Mouse (Mus musculus): ENCODE measurements at regions not wholly inside any gene's neighbourhood (a gene's known extent, or its start where the extent isn't known, plus 50 kb on each side); places are given as distances from the start of the nearest gene placed in this dataset.

GRCm38 (mm10) chr1:35866643-35867042 is 201.6 kb upstream of the Hs6st1 start:
- Histone ChIP-seq H3K9ac (replicated peaks; ENCODE audit: low read depth) (no peak overlapping the region), H3K27me3 (replicated peaks; ENCODE audit: insufficient read depth, low read length) (no peaks in the 10 kb centered on the region), H3K9me3 (ENCODE audit: low read length) (no peaks in the 10 kb centered on the region), H3K4me3 (ENCODE audit: low read depth, low read length) (no peak overlapping the region), H3K4me2 (replicated peaks; ENCODE audit: low read depth, low read length) (no peak overlapping the region), H3K4me1 (ENCODE audit: insufficient read depth, low read depth, low read length) (no peaks in the 10 kb centered on the region), H3K36me3 (ENCODE audit: insufficient read depth, low read length) (no peaks in the 10 kb centered on the region), H3K27ac (ENCODE audit: low read length) (no peak overlapping the region)
- WGBS: 76% methylated on average over 12 of the region's 12 CpGs
- TF ChIP-seq CTCF (IDR thresholded peaks at IDR 0.05) (no peak), EP300 (IDR thresholded peaks at IDR 0.05) (no peak)
- ATAC-seq (no peak), DNase-seq (ENCODE audit: low spot score) (no peak)

- Histone ChIP-seq H3K4me2 (replicated peaks; ENCODE audit: low read depth, low read length) (no peak overlapping the region), H3K9me3 (ENCODE audit: low read length) (no peaks in the 10 kb centered on the region), H3K4me1 (ENCODE audit: insufficient read depth, low read depth, low read length) (no peaks in the 10 kb centered on the region), H3K36me3 (ENCODE audit: insufficient read depth, low read length) (no peaks in the 10 kb centered on the region), H3K27me3 (replicated peaks; ENCODE audit: insufficient read depth, low read length) (no peaks in the 10 kb centered on the region), H3K4me3 (ENCODE audit: low read depth, low read length) (no peak overlapping the region), H3K27ac (ENCODE audit: low read length) (no peak overlapping the region), H3K9ac (replicated peaks; ENCODE audit: low read depth) (no peak overlapping the region)
- 51% methylated on average over 17 of the region's 17 CpGs for WGBS
- ATAC-seq: peak; percentile 65
- TF ChIP-seq CTCF (IDR thresholded peaks at IDR 0.05) (no peak), EP300 (IDR thresholded peaks at IDR 0.05) (no peak)
- DNase-seq (ENCODE audit: low spot score): peak; percentile 45
Observed at GRCm38 (mm10) chr1:35869381-35870143, 198.6 kb upstream of the Hs6st1 start.

GRCm38 (mm10) chr1:35870144-35870827 is 197.9 kb upstream of the Hs6st1 start:
- no peak overlapping the region for H3K4me2 ChIP-seq (replicated peaks; ENCODE audit: low read depth, low read length)

GRCm38 (mm10) chr1:35873038-35873437 is 195.2 kb upstream of the Hs6st1 start:
- H3K4me3 ChIP-seq (ENCODE audit: low read depth, low read length): no peak overlapping the region
- ATAC-seq (no peak), DNase-seq (ENCODE audit: low spot score) (no peak)
- H3K27ac ChIP-seq (ENCODE audit: low read length): no peak overlapping the region
- 90% methylated on average over 2 of the region's 2 CpGs for WGBS
- no peaks in the 10 kb centered on the region for H3K9me3 ChIP-seq (ENCODE audit: low read length)
- TF ChIP-seq EP300 (IDR thresholded peaks at IDR 0.05): no peak
- TF ChIP-seq CTCF (IDR thresholded peaks at IDR 0.05): no peak
- H3K4me1 ChIP-seq (ENCODE audit: insufficient read depth, low read depth, low read length): peaks cover 8% of the 10 kb centered on the region; the same call in 1 of the 2 replicates
- no peak overlapping the region for H3K4me2 ChIP-seq (replicated peaks; ENCODE audit: low read depth, low read length)
- H3K36me3 ChIP-seq (ENCODE audit: insufficient read depth, low read length): no peaks in the 10 kb centered on the region
- H3K9ac ChIP-seq (replicated peaks; ENCODE audit: low read depth): no peak overlapping the region
- no peaks in the 10 kb centered on the region for H3K27me3 ChIP-seq (replicated peaks; ENCODE audit: insufficient read depth, low read length)

More at GRCm38 (mm10) chr1:35870144-35870827, 197.9 kb upstream of the Hs6st1 start:
- Histone ChIP-seq H3K27me3 (replicated peaks; ENCODE audit: insufficient read depth, low read length) (no peaks in the 10 kb centered on the region), H3K9ac (replicated peaks; ENCODE audit: low read depth) (no peak overlapping the region), H3K9me3 (ENCODE audit: low read length) (no peaks in the 10 kb centered on the region), H3K36me3 (ENCODE audit: insufficient read depth, low read length) (no peaks in the 10 kb centered on the region), H3K4me3 (ENCODE audit: low read depth, low read length) (no peak overlapping the region), H3K27ac (ENCODE audit: low read length) (no peak overlapping the region), H3K4me1 (ENCODE audit: insufficient read depth, low read depth, low read length) (peaks cover 6% of the 10 kb centered on the region; the same call in 1 of the 2 replicates)
- 79% methylated on average over 9 of the region's 9 CpGs for WGBS
- no peak for TF ChIP-seq CTCF (IDR thresholded peaks at IDR 0.05)
- no peak for TF ChIP-seq EP300 (IDR thresholded peaks at IDR 0.05)
- ATAC-seq (no peak), DNase-seq (ENCODE audit: low spot score) (no peak)

GRCm38 (mm10) chr1:35875210-35875811 is 192.9 kb upstream of the Hs6st1 start:
- Histone ChIP-seq H3K27ac (ENCODE audit: low read length) (no peak overlapping the region), H3K36me3 (ENCODE audit: insufficient read depth, low read length) (no peaks in the 10 kb centered on the region), H3K4me1 (ENCODE audit: insufficient read depth, low read depth, low read length) (peaks cover 8% of the 10 kb centered on the region; the same call in 1 of the 2 replicates), H3K9ac (replicated peaks; ENCODE audit: low read depth) (no peak overlapping the region), H3K9me3 (ENCODE audit: low read length) (no peaks in the 10 kb centered on the region), H3K27me3 (replicated peaks; ENCODE audit: insufficient read depth, low read length) (no peaks in the 10 kb centered on the region), H3K4me3 (ENCODE audit: low read depth, low read length) (no peak overlapping the region), H3K4me2 (replicated peaks; ENCODE audit: low read depth, low read length) (no peak overlapping the region)
- 14% methylated on average over 11 of the region's 11 CpGs for WGBS
- ATAC-seq (no peak), DNase-seq (ENCODE audit: low spot score) (peak; percentile 52)
- TF ChIP-seq CTCF (IDR thresholded peaks at IDR 0.05): no peak
- TF ChIP-seq EP300 (IDR thresholded peaks at IDR 0.05): no peak

GRCm38 (mm10) chr1:35878426-35878825 is 189.8 kb upstream of the Hs6st1 start:
- no peak for TF ChIP-seq EP300 (IDR thresholded peaks at IDR 0.05)
- 68% methylated on average over 4 of the region's 4 CpGs for WGBS
- ATAC-seq: no peak
- no peak for DNase-seq (ENCODE audit: low spot score)
- Histone ChIP-seq H3K27me3 (replicated peaks; ENCODE audit: insufficient read depth, low read length) (no peaks in the 10 kb centered on the region), H3K4me3 (ENCODE audit: low read depth, low read length) (no peak overlapping the region), H3K4me1 (ENCODE audit: insufficient read depth, low read depth, low read length) (peaks cover 8% of the 10 kb centered on the region; the same call in 1 of the 2 replicates), H3K9me3 (ENCODE audit: low read length) (no peaks in the 10 kb centered on the region), H3K9ac (replicated peaks; ENCODE audit: low read depth) (no peak overlapping the region), H3K4me2 (replicated peaks; ENCODE audit: low read depth, low read length) (no peak overlapping the region), H3K36me3 (ENCODE audit: insufficient read depth, low read length) (no peaks in the 10 kb centered on the region), H3K27ac (ENCODE audit: low read length) (no peak overlapping the region)
